Mouse (Mus musculus): Measurements from ENCODE around the gene Apbb2.

GRCm38 (mm10) chr5:66612964-66613363 lies 5.6 kb downstream of the Apbb2 start:
- TF ChIP-seq CTCF (IDR thresholded peaks at IDR 0.05; ENCODE audit: borderline replicate concordance, insufficient read depth, low read depth, low read length) (no peak), POLR2A (IDR thresholded peaks at IDR 0.05; ENCODE audit: borderline replicate concordance, insufficient read depth, low read length) (no peak)
